Mouse (Mus musculus) ES-Bruce4 (cell line): ENCODE data around the gene Gm10715.
"Not testable (repeated sequence)": the region's sequence is repeated elsewhere in the genome, so short reads cannot be mapped to it uniquely, and the experiment has no call there.

ENCODE experiments used
- EP300 ChIP-seq: IDR thresholded peaks from 2 replicates; pipeline ENCODE4 v1.6.1; 2011; ENCODE audit warnings: low read depth, low read length; ENCODE audit not compliant: insufficient read depth
- POLR2A ChIP-seq: IDR thresholded peaks from one replicate; pipeline ENCODE4 v1.8.1; 2011; ENCODE audit warnings: low read length; ENCODE audit not compliant: insufficient read depth

DNA sequence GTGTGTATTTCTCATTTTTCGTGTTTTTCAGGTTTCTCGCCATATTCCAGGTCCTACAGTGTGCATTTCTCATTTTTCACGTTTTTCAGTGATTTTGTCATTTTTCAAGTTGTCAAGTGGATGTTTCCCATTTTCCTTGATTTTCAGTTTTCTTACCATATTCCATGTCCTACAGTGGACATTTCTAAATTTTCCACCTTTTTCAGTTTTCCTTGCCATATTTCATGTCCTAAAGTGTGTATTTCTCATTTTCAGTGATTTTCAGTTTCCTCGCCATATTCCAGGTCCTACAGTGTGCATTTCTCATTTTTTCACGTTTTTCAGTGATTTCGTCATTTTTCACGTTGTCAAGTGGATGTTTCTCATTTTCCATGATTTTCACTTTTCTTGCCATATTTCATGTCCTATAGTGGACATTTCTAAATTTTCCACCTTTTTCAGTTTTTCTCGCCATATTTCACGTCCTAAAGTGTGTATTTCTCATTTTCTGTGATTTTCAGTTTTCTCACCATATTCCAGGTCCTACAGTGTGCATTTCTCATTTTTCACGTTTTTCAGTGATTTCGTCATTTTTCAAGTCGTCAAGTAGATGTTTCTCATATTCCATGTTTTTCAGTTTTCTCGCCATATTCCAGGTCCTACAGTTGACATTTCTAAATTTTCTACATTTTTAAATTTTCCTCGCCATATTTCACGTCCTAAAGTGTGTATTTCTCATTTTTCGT lies 7.2 kb upstream of the Gm10715 start:
- not testable (repeated sequence) for TF ChIP-seq EP300, POLR2A
